Mouse (Mus musculus) layer of hippocampus, adult 2 months (tissue): ENCODE results near the gene Rnf225. TPM values are rescaled to one million over a fixed set of nuclear protein-coding genes. Genes with fewer than 3 reads are reported as not detected.
"Not testable (repeated sequence)": the region's sequence is repeated elsewhere in the genome, so short reads cannot be mapped to it uniquely, and the experiment has no call there.

Experiments used
- DNase-seq, 2 experiments: peaks; one replicate each; pipeline ENCODE4 v3.0.0; 2022; ENCODE audit warnings: low spot score in 2 of 2
- H3K27ac ChIP-seq: fragments of 200-600 bp; 2 replicates; pipeline ENCODE4 v1.8.1; 2022
- H3K4me3 ChIP-seq: fragments of 200-600 bp; 2 replicates; pipeline ENCODE4 v1.8.1; 2022; ENCODE audit warnings: mild to moderate bottlenecking
- CTCF ChIP-seq: fragments of 200-600 bp; conservative IDR thresholded peaks from 2 replicates; pipeline ENCODE4 v1.8.1; 2022; ENCODE audit warnings: antibody characterized with exemption, mild to moderate bottlenecking, moderate library complexity
- total RNA-seq, 2 experiments: library from RNA; stranded (reverse); gene quantifications; 2 replicates each; pipeline ENCODE4 v1.2.3; 2021

Rnf225 gene
- total RNA-seq, 2 experiments from 2014 or later: 0.64 to 1.2 TPM

GRCm38 (mm10) chr7:12910181-12910668 lies 17.0 kb upstream of the Rnf225 start:
- Histone ChIP-seq H3K27ac (peak overlapping the region; percentile 97), H3K4me3 (peak overlapping the region; percentile 67)
- no peak for TF ChIP-seq CTCF
- DNase-seq: peak; percentile 50 to 57

- Histone ChIP-seq H3K27ac (no peak overlapping the region), H3K4me3 (no peak overlapping the region)
- TF ChIP-seq CTCF: peak; percentile 78
- no peak for DNase-seq
Observed at GRCm38 (mm10) chr7:12913556-12913955, 13.7 kb upstream of the Rnf225 start.

GRCm38 (mm10) chr7:12920495-12920894 lies 6.7 kb upstream of the Rnf225 start:
- not testable (repeated sequence) for DNase-seq, H3K27ac ChIP-seq, H3K4me3 ChIP-seq

- no peak for TF ChIP-seq CTCF
- no peak for DNase-seq
- Histone ChIP-seq H3K27ac (peak overlapping the region; percentile 99), H3K4me3 (peak overlapping the region; percentile 100)
Observed at GRCm38 (mm10) chr7:12921318-12921704, 5.9 kb upstream of the Rnf225 start.

- peak; percentile 98 to 99 for DNase-seq
- peak; percentile 95 for TF ChIP-seq CTCF
- Histone ChIP-seq H3K4me3 (peak within 1 kb of the TSS; percentile 100), H3K27ac (peak within 1 kb of the TSS; percentile 99)
Observed at GRCm38 (mm10) chr7:12921705-12922465, 5.3 kb upstream of the Rnf225 start, which contains the start of gene Rps5. Gene Rps5 (plus strand): TSS chr7:12922290.

GRCm38 (mm10) chr7:12922729-12923128 lies 4.5 kb upstream of the Rnf225 start:
- Histone ChIP-seq H3K27ac (peak overlapping the region; percentile 80), H3K4me3 (peak overlapping the region; percentile 100)
- no peak for DNase-seq
- TF ChIP-seq CTCF: no peak

- no peak for DNase-seq
- TF ChIP-seq CTCF: no peak
- no peak overlapping the region for H3K4me3 ChIP-seq
- H3K27ac ChIP-seq: no peak overlapping the region
Observed at GRCm38 (mm10) chr7:12926316-12926715, 900 bp upstream of the Rnf225 start.

- H3K27ac ChIP-seq: peak overlapping the region; percentile 43; the same call in 1 of the 2 replicates
- peak overlapping the region; percentile 49 for H3K4me3 ChIP-seq
- no peak for DNase-seq
Observed at GRCm38 (mm10) chr7:12927693-12928589, 725 bp downstream of the Rnf225 start.

GRCm38 (mm10) chr7:12933615-12934140 lies 6.5 kb downstream of the Rnf225 start:
- Histone ChIP-seq H3K4me3 (no peak overlapping the region), H3K27ac (no peak overlapping the region)
- DNase-seq: no peak
- no peak for TF ChIP-seq CTCF

More at GRCm38 (mm10) chr7:12927693-12928589, 725 bp downstream of the Rnf225 start:
- TF ChIP-seq CTCF: no peak

- DNase-seq: no peak
- Histone ChIP-seq H3K27ac (no peak overlapping the region), H3K4me3 (no peak overlapping the region)
- TF ChIP-seq CTCF: no peak
Observed at GRCm38 (mm10) chr7:12934808-12935207, 7.6 kb downstream of the Rnf225 start.

GRCm38 (mm10) chr7:12937254-12937803 lies 10.1 kb downstream of the Rnf225 start:
- H3K4me3 ChIP-seq, DNase-seq, H3K27ac ChIP-seq: not testable (repeated sequence)

GRCm38 (mm10) chr7:12940599-12940998 lies 13.4 kb downstream of the Rnf225 start:
- no peak for DNase-seq
- no peak for TF ChIP-seq CTCF
- Histone ChIP-seq H3K4me3 (no peak overlapping the region), H3K27ac (no peak overlapping the region)

GRCm38 (mm10) chr7:12943488-12943887 lies 16.3 kb downstream of the Rnf225 start:
- no peak overlapping the region for H3K27ac ChIP-seq
- peak; percentile 63 for TF ChIP-seq CTCF
- no peak overlapping the region for H3K4me3 ChIP-seq
- no peak for DNase-seq
